Mouse (Mus musculus) adrenal gland, postnatal 14 days (tissue): ENCODE measurements around the gene Gpr183. TPM values are rescaled to one million over a fixed set of nuclear protein-coding genes. Genes with fewer than 3 reads are reported as not detected.

Source experiments
- DNase-seq: peaks from one replicate; pipeline ENCODE4 v3.0.0; 2021; ENCODE audit warnings: mixed read lengths
- total RNA-seq: library from RNA; stranded (reverse); gene quantifications from 2 replicates; pipeline ENCODE4 v1.2.3, GENCODE M21; 2021

The Gpr183 gene
- total RNA-seq, 1 experiment from 2014 or later = 0.48 TPM

GRCm38 (mm10) chr14:121987691-121988090 is 22.7 kb upstream of the Gpr183 start:
- no peak for DNase-seq

- no peak for DNase-seq
These were observed 22.3 kb upstream of the Gpr183 start for GRCm38 (mm10) chr14:121987287-121987686.

- no peak for DNase-seq
These were observed 21.0 kb upstream of the Gpr183 start for GRCm38 (mm10) chr14:121986028-121986427.

- no peak for DNase-seq
These were observed 20.5 kb upstream of the Gpr183 start for GRCm38 (mm10) chr14:121985477-121985876.

GRCm38 (mm10) chr14:121983009-121983933 is 18.3 kb upstream of the Gpr183 start:
- DNase-seq = no peak

GRCm38 (mm10) chr14:121981531-121981930 is 16.5 kb upstream of the Gpr183 start:
- DNase-seq = no peak

GRCm38 (mm10) chr14:121973114-121973513 is 8.1 kb upstream of the Gpr183 start:
- no peak for DNase-seq

- no peak for DNase-seq
These were observed 5.4 kb upstream of the Gpr183 start for GRCm38 (mm10) chr14:121970402-121970801.

- no peak for DNase-seq
These were observed 2.1 kb upstream of the Gpr183 start for GRCm38 (mm10) chr14:121967095-121967494.

- DNase-seq = no peak
These were observed 466 bp upstream of the Gpr183 start for GRCm38 (mm10) chr14:121965461-121965860.

GRCm38 (mm10) chr14:121963942-121964335 is 1.1 kb downstream of the Gpr183 start:
- no peak for DNase-seq

- DNase-seq = no peak
These were observed 1.6 kb downstream of the Gpr183 start for GRCm38 (mm10) chr14:121963251-121963941.

GRCm38 (mm10) chr14:121962128-121962890 is 2.7 kb downstream of the Gpr183 start:
- peak; percentile 24 for DNase-seq

- no peak for DNase-seq
These were observed 3.4 kb downstream of the Gpr183 start for GRCm38 (mm10) chr14:121961496-121962127.

GRCm38 (mm10) chr14:121960997-121961396 is 4.0 kb downstream of the Gpr183 start:
- no peak for DNase-seq

- no peak for DNase-seq
These were observed 4.5 kb downstream of the Gpr183 start for GRCm38 (mm10) chr14:121960531-121960930.

- no peak for DNase-seq
These were observed 5.0 kb downstream of the Gpr183 start for GRCm38 (mm10) chr14:121960031-121960430.

GRCm38 (mm10) chr14:121959538-121959980 is 5.4 kb downstream of the Gpr183 start:
- no peak for DNase-seq

- no peak for DNase-seq
These were observed 6.1 kb downstream of the Gpr183 start for GRCm38 (mm10) chr14:121958751-121959537.

GRCm38 (mm10) chr14:121958041-121958750 is 6.8 kb downstream of the Gpr183 start:
- DNase-seq = no peak
